Mouse (Mus musculus) limb, embryonic 13.5 days (tissue): Measurements from ENCODE around the gene Zmiz1. TPM values are rescaled to one million over a fixed set of nuclear protein-coding genes. Genes with fewer than 3 reads are reported as not detected.

ENCODE experiments used
- ATAC-seq: fragments of 200-750 bp; cut with Nextera tagmentation; 2 replicates; pipeline ENCODE4 v1.8.0; 2017; ENCODE audit warnings: low read depth, moderate number of reproducible peaks, moderate TSS enrichment; ENCODE audit not compliant: low FRiP score
- H3K27ac ChIP-seq: fragments of 300-500 bp; sonication (generic); 2 replicates; pipeline ENCODE4 v1.5.1; 2015; ENCODE audit warnings: inconsistent platforms, mild to moderate bottlenecking, moderate library complexity
- H3K27me3 ChIP-seq: fragments of 300-500 bp; sonication (generic); 2 replicates; pipeline ENCODE4 v1.6.1; 2015; ENCODE audit warnings: mild to moderate bottlenecking, inconsistent platforms
- H3K36me3 ChIP-seq: fragments of 300-500 bp; sonication (generic); 2 replicates; pipeline ENCODE4 v1.6.1; 2015; ENCODE audit warnings: inconsistent platforms, mild to moderate bottlenecking, moderate library complexity
- H3K4me1 ChIP-seq: fragments of 300-500 bp; sonication (generic); 2 replicates; pipeline ENCODE4 v1.6.1; 2015; ENCODE audit warnings: inconsistent platforms
- H3K4me2 ChIP-seq: fragments of 300-500 bp; sonication (generic); replicated peaks from 2 replicates; pipeline ENCODE4 v1.6.1; 2015; ENCODE audit warnings: inconsistent platforms, mild to moderate bottlenecking, moderate library complexity
- H3K4me3 ChIP-seq: fragments of 300-500 bp; sonication (generic); 2 replicates; pipeline ENCODE4 v1.5.1; 2015; ENCODE audit warnings: moderate library complexity, mild to moderate bottlenecking, inconsistent platforms
- H3K9ac ChIP-seq: fragments of 300-500 bp; sonication (generic); 2 replicates; pipeline ENCODE4 v1.6.1; 2015; ENCODE audit warnings: mild to moderate bottlenecking, inconsistent platforms
- H3K9me3 ChIP-seq: fragments of 300-500 bp; sonication (generic); 2 replicates; pipeline ENCODE4 v1.6.1; 2016; ENCODE audit warnings: inconsistent platforms
- WGBS: fragments of 180-500 bp; shearing (Covaris S2); methylation state at CpG from one replicate; pipeline ENCODE4 v1.1.7; 2015; 5-methylcytosine and 5-hydroxymethylcytosine counted together
- polyA plus RNA-seq: library from polyadenylated mRNA; unstranded; fragments of >200 nt; fragmentation: Nextera tagmentation; extraction: Ambion mirVana; gene quantifications from 2 replicates; pipeline ENCODE4 v1.2.1, GENCODE M21; 2015

The Zmiz1 gene
- polyA plus RNA-seq, 1 experiment from 2014 or later: 68.6 TPM

DNA sequence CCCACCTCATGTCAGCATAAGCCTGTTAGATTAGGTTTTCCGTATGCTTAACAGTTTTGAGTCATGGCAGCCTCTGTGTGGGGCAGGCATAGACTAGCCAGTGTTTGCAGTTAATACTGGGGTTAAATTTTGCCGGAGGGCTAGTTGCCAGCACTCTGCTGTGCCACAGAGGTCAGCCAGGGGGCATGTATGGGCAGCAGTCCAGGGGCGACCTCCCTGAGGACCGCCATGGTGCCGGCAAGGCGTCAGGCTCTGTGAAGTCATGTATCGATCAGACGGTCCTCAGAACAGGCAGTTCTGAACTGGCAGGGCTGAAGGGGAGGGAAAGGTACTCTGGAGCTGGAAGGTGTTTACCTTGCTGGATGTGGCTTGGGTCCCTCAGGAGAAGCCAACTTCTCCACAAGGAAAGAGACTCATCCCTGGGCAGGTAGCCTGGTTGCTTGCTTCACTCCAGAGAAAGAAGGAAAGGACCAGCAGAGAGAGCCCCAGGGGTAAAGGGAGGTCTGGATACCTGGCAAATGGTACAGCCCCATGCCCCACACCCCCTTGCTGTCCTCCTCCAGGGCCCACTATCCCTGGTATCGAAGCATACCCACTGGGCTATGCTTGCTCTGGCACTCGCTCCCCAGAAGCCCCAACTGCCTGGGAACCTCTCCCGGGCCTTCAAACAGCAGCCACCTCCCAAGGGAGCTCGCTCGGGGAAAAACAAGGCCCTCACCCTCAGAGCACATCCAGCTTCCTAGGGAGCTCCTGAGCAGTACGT is 151.6 kb downstream of the Zmiz1 start:
- Histone ChIP-seq H3K4me3 (0 out of 2 replicates have a peak overlapping the region, but pooled peaks have one; percentile 1), H3K9me3 (no peaks in the 10 kb centered on the region), H3K4me2 (peak overlapping the region; percentile 44), H3K36me3 (peaks cover 16% of the 10 kb centered on the region), H3K9ac (peak overlapping the region; percentile 48), H3K4me1 (peaks cover 87% of the 10 kb centered on the region), H3K27me3 (no peaks in the 10 kb centered on the region), H3K27ac (peak overlapping the region; percentile 55; the same call in 1 of the 2 replicates)
- 44% methylated on average over 14 of the region's 14 CpGs for WGBS
- ATAC-seq: no peak

GRCm38 (mm10) chr14:25611159-25611697 is 152.2 kb downstream of the Zmiz1 start:
- H3K4me3 ChIP-seq: no peak overlapping the region
- H3K4me1 ChIP-seq: peaks cover 87% of the 10 kb centered on the region
- H3K27ac ChIP-seq: peak overlapping the region; percentile 55
- no peak for ATAC-seq
- H3K9ac ChIP-seq: peak overlapping the region; percentile 48
- peak overlapping the region; percentile 44; the same call in 1 of the 2 replicates for H3K4me2 ChIP-seq
- no peaks in the 10 kb centered on the region for H3K27me3 ChIP-seq
- H3K36me3 ChIP-seq: peaks cover 21% of the 10 kb centered on the region
- WGBS: 30% methylated on average over 9 of the region's 9 CpGs
- no peaks in the 10 kb centered on the region for H3K9me3 ChIP-seq

GRCm38 (mm10) chr14:25611815-25612698 is 153.1 kb downstream of the Zmiz1 start:
- WGBS: 61% methylated on average over 10 of the region's 10 CpGs
- Histone ChIP-seq H3K27ac (peak overlapping the region; percentile 55; the same call in 1 of the 2 replicates), H3K4me1 (peaks cover 82% of the 10 kb centered on the region), H3K36me3 (peaks cover 26% of the 10 kb centered on the region), H3K27me3 (no peaks in the 10 kb centered on the region), H3K4me2 (no peak overlapping the region), H3K4me3 (no peak overlapping the region), H3K9ac (no peak overlapping the region), H3K9me3 (no peaks in the 10 kb centered on the region)
- ATAC-seq: no peak

GRCm38 (mm10) chr14:25613942-25614575 is 155.1 kb downstream of the Zmiz1 start:
- H3K9ac ChIP-seq: no peak overlapping the region
- H3K27me3 ChIP-seq: no peaks in the 10 kb centered on the region
- H3K4me1 ChIP-seq: peaks cover 79% of the 10 kb centered on the region
- H3K4me3 ChIP-seq: no peak overlapping the region
- WGBS: 88% methylated on average over 8 of the region's 8 CpGs
- ATAC-seq: no peak
- H3K27ac ChIP-seq: no peak overlapping the region
- H3K4me2 ChIP-seq: no peak overlapping the region
- H3K36me3 ChIP-seq: peaks cover 45% of the 10 kb centered on the region
- no peaks in the 10 kb centered on the region for H3K9me3 ChIP-seq

- ATAC-seq: no peak
- no peak overlapping the region for H3K9ac ChIP-seq
- no peak overlapping the region for H3K4me2 ChIP-seq
- H3K27ac ChIP-seq: no peak overlapping the region
- 66% methylated on average over 5 of the region's 5 CpGs for WGBS
- no peaks in the 10 kb centered on the region for H3K27me3 ChIP-seq
- peaks cover 50% of the 10 kb centered on the region for H3K36me3 ChIP-seq
- H3K9me3 ChIP-seq: no peaks in the 10 kb centered on the region
- H3K4me3 ChIP-seq: no peak overlapping the region
- H3K4me1 ChIP-seq: peaks cover 79% of the 10 kb centered on the region
Observed at GRCm38 (mm10) chr14:25614684-25615083, 155.7 kb downstream of the Zmiz1 start.

DNA sequence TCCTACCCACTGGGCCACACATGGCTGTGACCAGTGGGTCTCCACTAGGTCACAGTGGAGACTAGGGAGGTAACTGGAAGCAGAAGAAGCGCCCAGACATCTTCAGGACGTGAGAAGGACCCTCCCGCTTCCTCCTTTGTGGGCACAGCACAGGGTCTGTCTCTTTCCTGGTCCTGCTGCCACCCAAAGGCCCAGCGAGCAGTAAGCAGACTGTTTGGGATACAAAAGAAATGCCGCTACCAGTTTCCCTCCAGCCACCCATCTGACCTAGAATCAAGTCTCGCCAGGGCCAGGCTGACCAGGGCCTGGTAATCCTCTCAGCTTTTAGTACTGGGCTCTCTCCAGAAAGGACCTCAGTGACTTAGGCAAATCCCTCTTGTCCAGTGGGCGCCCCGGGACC is 156.6 kb downstream of the Zmiz1 start:
- Histone ChIP-seq H3K36me3 (peaks cover 50% of the 10 kb centered on the region), H3K27ac (no peak overlapping the region), H3K9me3 (no peaks in the 10 kb centered on the region), H3K4me3 (no peak overlapping the region), H3K27me3 (no peaks in the 10 kb centered on the region), H3K4me1 (peaks cover 76% of the 10 kb centered on the region), H3K4me2 (no peak overlapping the region), H3K9ac (no peak overlapping the region)
- no peak for ATAC-seq
- WGBS: 88% methylated on average over 8 of the region's 8 CpGs

GRCm38 (mm10) chr14:25616009-25616723 is 157.2 kb downstream of the Zmiz1 start:
- peaks cover 76% of the 10 kb centered on the region for H3K4me1 ChIP-seq
- H3K27ac ChIP-seq: no peak overlapping the region; the same call in 1 of the 2 replicates
- no peak overlapping the region for H3K4me2 ChIP-seq
- no peak for ATAC-seq
- peaks cover 47% of the 10 kb centered on the region for H3K36me3 ChIP-seq
- no peak overlapping the region for H3K4me3 ChIP-seq
- H3K9me3 ChIP-seq: no peaks in the 10 kb centered on the region
- H3K27me3 ChIP-seq: no peaks in the 10 kb centered on the region
- no peak overlapping the region for H3K9ac ChIP-seq
- WGBS: 75% methylated on average over 15 of the region's 15 CpGs

GRCm38 (mm10) chr14:25617264-25617663 is 158.3 kb downstream of the Zmiz1 start:
- H3K9ac ChIP-seq: no peak overlapping the region
- no peaks in the 10 kb centered on the region for H3K9me3 ChIP-seq
- ATAC-seq: no peak
- no peak overlapping the region for H3K4me3 ChIP-seq
- H3K36me3 ChIP-seq: peaks cover 51% of the 10 kb centered on the region
- peaks cover 70% of the 10 kb centered on the region for H3K4me1 ChIP-seq
- 82% methylated on average over 4 of the region's 4 CpGs for WGBS
- no peaks in the 10 kb centered on the region for H3K27me3 ChIP-seq
- H3K27ac ChIP-seq: no peak overlapping the region
- no peak overlapping the region for H3K4me2 ChIP-seq

- 78% methylated on average over 4 of the region's 4 CpGs for WGBS
- Histone ChIP-seq H3K4me2 (no peak overlapping the region), H3K9ac (0 out of 2 replicates have a peak overlapping the region, but pooled peaks have one; percentile 15), H3K36me3 (peaks cover 65% of the 10 kb centered on the region), H3K9me3 (no peaks in the 10 kb centered on the region), H3K27me3 (no peaks in the 10 kb centered on the region), H3K4me1 (peaks cover 67% of the 10 kb centered on the region), H3K27ac (no peak overlapping the region; the same call in 1 of the 2 replicates), H3K4me3 (no peak overlapping the region)
- no peak for ATAC-seq
Observed at GRCm38 (mm10) chr14:25619066-25619762, 160.2 kb downstream of the Zmiz1 start.

DNA sequence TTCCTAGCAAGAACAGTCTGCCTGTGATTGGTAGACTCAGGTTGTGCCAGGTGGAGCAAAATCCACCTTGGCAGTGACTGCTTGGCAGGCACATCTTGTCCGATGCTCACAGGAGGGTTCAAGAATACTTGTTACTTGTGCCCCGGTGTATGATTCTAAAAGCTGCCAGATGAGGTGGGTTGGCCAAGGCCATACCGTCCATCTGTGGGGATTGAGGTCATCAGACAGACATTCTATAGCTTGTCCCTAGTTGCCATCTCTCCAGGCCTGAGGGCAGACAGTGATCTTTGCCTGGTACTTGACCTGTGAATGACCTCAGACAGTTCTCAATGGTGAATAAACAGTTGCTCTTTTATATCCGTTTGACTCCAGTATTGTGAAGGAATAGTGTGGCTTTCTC is 161.8 kb downstream of the Zmiz1 start:
- no peak overlapping the region for H3K4me3 ChIP-seq
- H3K4me2 ChIP-seq: no peak overlapping the region
- H3K4me1 ChIP-seq: peaks cover 56% of the 10 kb centered on the region
- no peaks in the 10 kb centered on the region for H3K9me3 ChIP-seq
- ATAC-seq: no peak
- no peaks in the 10 kb centered on the region for H3K27me3 ChIP-seq
- 71% methylated on average over 4 of the region's 4 CpGs for WGBS
- H3K36me3 ChIP-seq: peaks cover 75% of the 10 kb centered on the region
- no peak overlapping the region for H3K27ac ChIP-seq
- H3K9ac ChIP-seq: no peak overlapping the region

DNA sequence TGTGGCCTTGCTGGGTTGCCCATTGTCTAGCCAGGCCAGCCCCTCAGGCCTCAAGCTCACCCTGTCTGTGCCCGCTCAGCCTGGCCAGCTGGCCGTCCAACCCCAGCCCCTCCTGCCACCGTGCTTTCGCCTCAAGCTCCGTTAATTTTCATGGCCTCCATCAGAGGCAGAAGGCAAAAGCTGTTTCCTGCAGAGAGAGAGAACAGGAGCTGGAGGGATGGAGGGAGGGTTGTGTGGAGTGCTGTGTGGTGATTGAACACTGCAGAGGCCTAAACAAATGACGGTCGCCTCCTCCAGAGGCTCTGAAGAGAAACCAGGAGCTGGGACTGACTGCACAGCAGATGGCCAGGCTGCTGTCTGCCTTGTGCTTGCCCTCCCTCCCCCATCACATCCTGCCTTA is 164.7 kb downstream of the Zmiz1 start:
- peaks cover 55% of the 10 kb centered on the region for H3K4me1 ChIP-seq
- no peak overlapping the region for H3K9ac ChIP-seq
- H3K36me3 ChIP-seq: peaks cover 78% of the 10 kb centered on the region
- no peak overlapping the region for H3K4me2 ChIP-seq
- no peak for ATAC-seq
- H3K27me3 ChIP-seq: no peaks in the 10 kb centered on the region
- H3K9me3 ChIP-seq: no peaks in the 10 kb centered on the region
- 37% methylated on average over 7 of the region's 7 CpGs for WGBS
- no peak overlapping the region for H3K4me3 ChIP-seq
- no peak overlapping the region; the same call in 1 of the 2 replicates for H3K27ac ChIP-seq
